Mouse (Mus musculus): ENCODE results near the gene Ctdnep1. TPM values are rescaled to one million over a fixed set of nuclear protein-coding genes. Genes with fewer than 3 reads are reported as not detected.

Gene Ctdnep1
- total and polyA plus RNA-seq, 3 experiments: 42.9 to 143 (median 66.7) TPM

- no peak for TF ChIP-seq ZNF384 (IDR thresholded peaks at IDR 0.05; ENCODE audit: low read depth, low read length)
Measured at GRCm38 (mm10) chr11:70019495-70020021, 38.6 kb downstream of the Ctdnep1 start (continued).

GRCm38 (mm10) chr11:70020022-70020631, 39.2 kb downstream of the Ctdnep1 start:
- TF ChIP-seq RCOR1 (conservative IDR thresholded peaks at IDR 0.05; ENCODE audit: low read depth, low read length) (no peak), HCFC1 (IDR thresholded peaks at IDR 0.05; ENCODE audit: low read depth, low read length) (no peak)
- H3K4me3 ChIP-seq (replicated peaks in 1 of 3; ENCODE audit: low read depth in 2 of 3, low read length in 2 of 3, poor library complexity in 1 of 3): no peak overlapping the region
- no peaks in the 10 kb centered on the region for H3K36me3 ChIP-seq (replicated peaks in 1 of 2; ENCODE audit: control insufficient read depth in 1 of 2, insufficient read depth in 1 of 2, low read length in 1 of 2)
- H3K4me1 ChIP-seq (ENCODE audit: control insufficient read depth in 1 of 2, insufficient read depth in 2 of 2): peaks cover 8 to 32% of the 10 kb centered on the region in 2 experiments; a peak in 3 of 4 replicates
- H3K9ac ChIP-seq (ENCODE audit: insufficient read depth, low read depth): no peak overlapping the region; the same call in 1 of the 2 replicates
- no peaks in the 10 kb centered on the region for H3K79me2 ChIP-seq (replicated peaks; ENCODE audit: control insufficient read depth, extremely low read depth, insufficient read depth, poor library complexity, severe bottlenecking)
- peaks cover 10% of the 10 kb centered on the region for H3K27me3 ChIP-seq (replicated peaks)
- no peak for DNase-seq (ENCODE audit: extremely low read depth)
- H3K4me2 ChIP-seq (ENCODE audit: insufficient read depth, low read depth, poor library complexity, severe bottlenecking): peak overlapping the region; percentile 68
- in situ Hi-C loops (cut with MboI; ENCODE audit: low pct_ligation_motif_present, low pct_unique_long_range_greater_than_20kb, low sequenced_read_pairs) (loop anchor here (25.0 kb wide), 1 partner anchor 933 kb away; the partner anchor contains the start of genes Per1 and Vamp2), dilution Hi-C loops (cut with MboI; ENCODE audit: extremely low pct_ligation_motif_present, extremely low pct_unique_long_range_greater_than_20kb, low sequenced_read_pairs) (no loop called here)
- no peak overlapping the region for H3K27ac ChIP-seq (ENCODE audit: insufficient read depth, low read depth)
- H3K9me3 ChIP-seq (replicated peaks; ENCODE audit: low read length): no peaks in the 10 kb centered on the region

GRCm38 (mm10) chr11:70020731-70021263, 39.8 kb downstream of the Ctdnep1 start:
- Histone ChIP-seq H3K27ac (ENCODE audit: insufficient read depth, low read depth) (no peak overlapping the region), H3K4me1 (ENCODE audit: control insufficient read depth in 1 of 2, insufficient read depth in 2 of 2) (peaks cover 8 to 28% of the 10 kb centered on the region in 2 experiments; a peak in 3 of 4 replicates)

More at GRCm38 (mm10) chr11:70020731-70021263, 39.8 kb downstream of the Ctdnep1 start:
- in situ Hi-C loops (cut with MboI; ENCODE audit: low pct_ligation_motif_present, low pct_unique_long_range_greater_than_20kb, low sequenced_read_pairs) (loop anchor here (25.0 kb wide), 1 partner anchor 933 kb away; the partner anchor contains the start of genes Per1 and Vamp2), dilution Hi-C loops (cut with MboI; ENCODE audit: extremely low pct_ligation_motif_present, extremely low pct_unique_long_range_greater_than_20kb, low sequenced_read_pairs) (no loop called here)
- peak overlapping the region; percentile 68 for H3K4me2 ChIP-seq (ENCODE audit: insufficient read depth, low read depth, poor library complexity, severe bottlenecking)
- no peak for TF ChIP-seq JUN (IDR thresholded peaks at IDR 0.05; ENCODE audit: insufficient read depth, low read depth, low read length)
- peak; percentile 3; the same call in 1 of the 2 replicates for TF ChIP-seq MAZ (IDR thresholded peaks at IDR 0.05; ENCODE audit: low read depth, low read length)
- no peak for TF ChIP-seq JUND (conservative IDR thresholded peaks at IDR 0.05; ENCODE audit: low read depth, low read length)
- TF ChIP-seq ZMIZ1 (IDR thresholded peaks at IDR 0.05; ENCODE audit: low read depth, low read length): no peak
- TF ChIP-seq USF2 (conservative IDR thresholded peaks at IDR 0.05; ENCODE audit: low read depth, low read length): no peak
- 0 out of 2 replicates have a peak, but pooled peaks have one; percentile 8 for TF ChIP-seq IRF4 (IDR thresholded peaks at IDR 0.05; ENCODE audit: low read depth, low read length)
- 0 out of 2 replicates have a peak, but pooled peaks have one; percentile 37 for TF ChIP-seq TBP (conservative IDR thresholded peaks at IDR 0.05; ENCODE audit: low read depth, low read length)
- TF ChIP-seq MAX (IDR thresholded peaks at IDR 0.05; ENCODE audit: low read length): no peak
- TF ChIP-seq MYC (IDR thresholded peaks at IDR 0.05; ENCODE audit: low read depth, low read length): peak; percentile 79; the same call in 1 of the 2 replicates
- peak; percentile 96; the same call in 1 of the 2 replicates for TF ChIP-seq KAT2A (IDR thresholded peaks at IDR 0.05; ENCODE audit: insufficient replicate concordance, low read length)
- TF ChIP-seq NELFE (IDR thresholded peaks at IDR 0.05; ENCODE audit: low read depth, low read length): no peak
- peak; percentile 27 to 63; a peak in 3 of 4 replicates for TF ChIP-seq CTCF (conservative IDR thresholded peaks at IDR 0.05 in 1 of 2, IDR thresholded peaks at IDR 0.05 in 1 of 2; ENCODE audit: low read depth in 2 of 2, low read length in 2 of 2)
- peak; percentile 87; the same call in 1 of the 2 replicates for TF ChIP-seq GABPA (IDR thresholded peaks at IDR 0.05; ENCODE audit: insufficient replicate concordance, low read depth, low read length)
- no peak for TF ChIP-seq ETS1 (conservative IDR thresholded peaks at IDR 0.05; ENCODE audit: low read depth, low read length)
- TF ChIP-seq BHLHE40 (IDR thresholded peaks at IDR 0.05; ENCODE audit: low read depth, low read length): no peak
- TF ChIP-seq HCFC1 (IDR thresholded peaks at IDR 0.05; ENCODE audit: low read depth, low read length): peak; percentile 97
- no peaks in the 10 kb centered on the region for H3K79me2 ChIP-seq (replicated peaks; ENCODE audit: control insufficient read depth, extremely low read depth, insufficient read depth, poor library complexity, severe bottlenecking)
- peak overlapping the region; percentile 10; the same call in 1 of the 2 replicates for H3K9ac ChIP-seq (ENCODE audit: insufficient read depth, low read depth)
- H3K36me3 ChIP-seq (replicated peaks in 1 of 2; ENCODE audit: control insufficient read depth in 1 of 2, insufficient read depth in 1 of 2, low read length in 1 of 2): no peaks in the 10 kb centered on the region
- H3K9me3 ChIP-seq (replicated peaks; ENCODE audit: low read length): no peaks in the 10 kb centered on the region
- H3K4me3 ChIP-seq (replicated peaks in 1 of 3; ENCODE audit: low read depth in 2 of 3, low read length in 2 of 3, poor library complexity in 1 of 3): peak overlapping the region; percentile 51 to 59 (median 52)
- H3K27me3 ChIP-seq (replicated peaks): peaks cover 10% of the 10 kb centered on the region
- peak; percentile 93 for DNase-seq (ENCODE audit: extremely low read depth)

Measured in CH12.LX (cell line).